In the genomic region with DNA sequence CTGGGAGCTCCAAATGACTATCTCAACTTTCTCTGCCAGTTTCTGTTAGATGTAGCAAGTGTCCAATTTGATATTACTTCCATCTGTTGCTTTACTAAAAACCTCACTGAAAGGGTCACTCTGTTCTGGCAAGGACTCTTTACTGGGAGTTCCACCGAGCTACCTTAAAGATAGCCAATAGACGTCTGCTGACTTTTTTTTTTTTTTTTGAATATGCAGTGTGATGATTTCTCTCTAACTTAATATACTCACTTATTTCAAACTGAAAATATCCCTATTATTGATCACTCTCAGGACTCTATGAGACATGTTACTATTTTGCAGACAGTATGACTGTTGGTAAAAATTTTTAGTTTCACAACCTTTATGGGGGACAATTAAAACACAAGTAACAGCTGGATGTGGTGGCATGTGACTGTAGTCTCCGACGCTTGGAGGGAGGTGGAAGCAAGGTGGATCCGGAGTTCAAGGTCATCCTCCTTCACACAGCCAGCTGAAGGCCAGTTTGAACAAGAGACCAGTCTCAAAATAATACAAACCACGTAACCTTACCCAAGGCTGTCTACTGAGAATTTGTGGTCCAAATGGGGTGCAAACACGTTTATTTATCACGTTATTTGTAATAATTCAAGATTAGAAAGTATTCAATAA, we compare ENCODE assay signal across 8 mouse cellular contexts. TPM values are rescaled to one million over a fixed set of nuclear protein-coding genes. Genes with fewer than 3 reads are reported as not detected.
DNase-seq lines count a peak whose midpoint lies in the region; ATAC-seq and TF ChIP-seq lines count a peak whose summit lies in the region.

No protein-coding gene starts in this region.

- 29% methylated on average over 8 of the region's 8 CpGs for WGBS in hindbrain, embryonic 13.5 days
- WGBS in liver, embryonic 16.5 days (ENCODE audit: insufficient replicate concordance): 3% methylated on average over 8 of the region's 8 CpGs

- no peaks in the 10 kb centered on the region for H3K27me3 ChIP-seq in hindbrain, embryonic 13.5 days
- no peaks in the 10 kb centered on the region for H3K27me3 ChIP-seq in liver, embryonic 16.5 days (ENCODE audit: control insufficient read depth, insufficient read depth, low read depth, low read length)

- H3K36me3 ChIP-seq in ES-E14 (ENCODE audit: control insufficient read depth, insufficient read depth, low read length, poor library complexity, severe bottlenecking): peaks cover 21% of the 10 kb centered on the region
- H3K36me3 ChIP-seq in hindbrain, embryonic 13.5 days: peaks cover 27% of the 10 kb centered on the region
- peaks cover 10% of the 10 kb centered on the region for H3K36me3 ChIP-seq in liver, embryonic 16.5 days (ENCODE audit: control insufficient read depth, insufficient read depth)

- H3K9me3 ChIP-seq in ES-E14 (ENCODE audit: control insufficient read depth, insufficient read depth, low read depth, low read length): no peaks in the 10 kb centered on the region
- no peaks in the 10 kb centered on the region for H3K9me3 ChIP-seq in hindbrain, embryonic 13.5 days
- H3K9me3 ChIP-seq in liver, embryonic 16.5 days (replicated peaks; ENCODE audit: control insufficient read depth, low read length): no peaks in the 10 kb centered on the region

- DNase-seq in embryo, embryonic 11 days: peak; percentile 5
- no peak for DNase-seq in embryo, embryonic 9.5 days (ENCODE audit: extremely low spot score)
- DNase-seq in ES-E14 (ENCODE audit: low read depth, low spot score): no peak
- DNase-seq in cerebellum, postnatal 25 days: no peak
- no peak for DNase-seq in ovary, postnatal 36 days (ENCODE audit: low spot score)

- no peak overlapping the region; the same call in 1 of the 2 replicates for H3K27ac ChIP-seq in ES-E14 (ENCODE audit: insufficient read depth, low read depth, low read length, poor library complexity, severe bottlenecking)
- H3K27ac ChIP-seq in hindbrain, embryonic 13.5 days: peak overlapping the region; percentile 92
- H3K27ac ChIP-seq in liver, embryonic 16.5 days (ENCODE audit: low read length): peak overlapping the region; percentile 83

- ATAC-seq in hindbrain, embryonic 13.5 days (ENCODE audit: low FRiP score): no peak
- ATAC-seq in liver, embryonic 16.5 days (ENCODE audit: low read depth): no peak
- ATAC-seq in activated CD4-positive, CD25-positive, alpha-beta regulatory T cell, adult 4 months: no peak

- H3K4me1 ChIP-seq in ES-E14 (ENCODE audit: control insufficient read depth in 2 of 2, insufficient read depth in 2 of 2, low read length in 2 of 2, poor library complexity in 1 of 2): 0 out of 4 replicates have a peak, but pooled peaks cover 0 to 3% of the 10 kb centered on the region in 2 experiments
- peaks cover 19% of the 10 kb centered on the region for H3K4me1 ChIP-seq in hindbrain, embryonic 13.5 days (replicated peaks)
- H3K4me1 ChIP-seq in liver, embryonic 16.5 days (ENCODE audit: control insufficient read depth, low read depth, low read length): peaks cover 32% of the 10 kb centered on the region

- H3K4me2 ChIP-seq in hindbrain, embryonic 13.5 days: peak overlapping the region; percentile 75
- H3K4me2 ChIP-seq in liver, embryonic 16.5 days (ENCODE audit: low read depth, low read length): peak overlapping the region; percentile 87

- H3K4me3 ChIP-seq in ES-E14 (ENCODE audit: insufficient read depth in 1 of 2, low read depth in 1 of 2, low read length in 2 of 2, poor library complexity in 1 of 2, severe bottlenecking in 1 of 2): peak overlapping the region; percentile 83 to 95
- peak overlapping the region; percentile 94 for H3K4me3 ChIP-seq in hindbrain, embryonic 13.5 days
- peak overlapping the region; percentile 94 for H3K4me3 ChIP-seq in liver, embryonic 16.5 days (ENCODE audit: low read depth, low read length)

- in situ Hi-C loops in ES-E14 (cut with MboI; ENCODE audit: low sequenced_read_pairs in 2 of 2, unreplicated experiment in 2 of 2): no loop called here

- H3K9ac ChIP-seq in ES-E14 (ENCODE audit: insufficient read depth, low read depth, low read length, poor library complexity, severe bottlenecking): peak overlapping the region; percentile 71
- H3K9ac ChIP-seq in hindbrain, embryonic 13.5 days: peak overlapping the region; percentile 88
- H3K9ac ChIP-seq in liver, embryonic 16.5 days (ENCODE audit: low read depth, low read length): peak overlapping the region; percentile 84

TF ChIP-seq in ES-E14, 5 proteins besides CTCF, POLR2A, EP300 and RAD21:
- TF ChIP-seq HCFC1 (IDR thresholded peaks at IDR 0.05; ENCODE audit: borderline replicate concordance, insufficient read depth, low read length) (no peak), MAFK (IDR thresholded peaks at IDR 0.05; ENCODE audit: insufficient read depth, low read depth, low read length) (no peak), CHD2 (IDR thresholded peaks at IDR 0.05; ENCODE audit: low read depth, low read length) (no peak), ZNF384 (IDR thresholded peaks at IDR 0.05; ENCODE audit: low read depth, low read length) (0 out of 2 replicates have a peak, but pooled peaks have one; percentile 33), ZC3H11A (IDR thresholded peaks at IDR 0.05; ENCODE audit: borderline replicate concordance, low read depth, low read length) (no peak)

RNA-seq across cellular contexts. Expression of gene Psmd13, which starts 0.8 kb away (rescaled TPM):
- 164 and 199 TPM in 2 replicates for total RNA-seq in ES-E14 (2012; rRNA removed)
- 278 and 284 TPM in 2 replicates for polyA plus RNA-seq in hindbrain, embryonic 13.5 days (2015; fragmentation: Nextera tagmentation; extraction: Ambion mirVana)
- polyA plus RNA-seq in liver, embryonic 16.5 days (2015; fragmentation: Nextera tagmentation; extraction: Ambion mirVana): 108 and 123 TPM in 2 replicates
- 100 to 1,000 TPM; 110 to 160 TPM for polyA plus RNA-seq in activated CD4-positive, CD25-positive, alpha-beta regulatory T cell, adult 4 months (2017; shearing (Covaris generic))

RNA-seq across cellular contexts. Expression of gene Sirt3, which starts 1.1 kb away (rescaled TPM):
- 18.2 and 26.3 TPM in 2 replicates for total RNA-seq in ES-E14 (2012; rRNA removed)
- 41.6 and 45.3 TPM in 2 replicates for polyA plus RNA-seq in hindbrain, embryonic 13.5 days (2015; fragmentation: Nextera tagmentation; extraction: Ambion mirVana)
- 21.9 and 23.6 TPM in 2 replicates for polyA plus RNA-seq in liver, embryonic 16.5 days (2015; fragmentation: Nextera tagmentation; extraction: Ambion mirVana)
- polyA plus RNA-seq in activated CD4-positive, CD25-positive, alpha-beta regulatory T cell, adult 4 months (2017; shearing (Covaris generic)): 1 to 10 TPM; 5.9 to 8.0 TPM

RNA-seq across cellular contexts. Expression of gene Cox8b, which starts 19.3 kb away (rescaled TPM):
- total RNA-seq in ES-E14 (2012; rRNA removed): not detected in 2 replicates
- 0.69 TPM in 1 of 2 replicates, not detected in the other for polyA plus RNA-seq in hindbrain, embryonic 13.5 days (2015; fragmentation: Nextera tagmentation; extraction: Ambion mirVana)
- polyA plus RNA-seq in liver, embryonic 16.5 days (2015; fragmentation: Nextera tagmentation; extraction: Ambion mirVana): 1.4 and 3.4 TPM in 2 replicates
- not detected for polyA plus RNA-seq in activated CD4-positive, CD25-positive, alpha-beta regulatory T cell, adult 4 months (2017; shearing (Covaris generic))

RNA-seq across cellular contexts. Expression of gene Bet1l, which starts 23.6 kb away (rescaled TPM):
- 21.6 and 31.5 TPM in 2 replicates for total RNA-seq in ES-E14 (2012; rRNA removed)
- polyA plus RNA-seq in hindbrain, embryonic 13.5 days (2015; fragmentation: Nextera tagmentation; extraction: Ambion mirVana): 43.3 and 44.0 TPM in 2 replicates
- polyA plus RNA-seq in liver, embryonic 16.5 days (2015; fragmentation: Nextera tagmentation; extraction: Ambion mirVana): 19.3 and 20.9 TPM in 2 replicates
- polyA plus RNA-seq in activated CD4-positive, CD25-positive, alpha-beta regulatory T cell, adult 4 months (2017; shearing (Covaris generic)): 10 to 100 TPM; 33.1 to 48.2 TPM

RNA-seq across cellular contexts. Expression of gene Ric8a, which starts 24.2 kb away (rescaled TPM):
- total RNA-seq in ES-E14 (2012; rRNA removed): 60.5 and 90.0 TPM in 2 replicates
- polyA plus RNA-seq in hindbrain, embryonic 13.5 days (2015; fragmentation: Nextera tagmentation; extraction: Ambion mirVana): 96.7 and 98.5 TPM in 2 replicates
- 21.2 and 21.5 TPM in 2 replicates for polyA plus RNA-seq in liver, embryonic 16.5 days (2015; fragmentation: Nextera tagmentation; extraction: Ambion mirVana)
- polyA plus RNA-seq in activated CD4-positive, CD25-positive, alpha-beta regulatory T cell, adult 4 months (2017; shearing (Covaris generic)): 10 to 100 TPM; 51.6 to 57.0 TPM
